Mouse (Mus musculus) forebrain, embryonic 11.5 days (tissue): ENCODE measurements around the gene Naa40. TPM values are rescaled to one million over a fixed set of nuclear protein-coding genes. Genes with fewer than 3 reads are reported as not detected.

ENCODE experiments used
- ATAC-seq: fragments of 200-750 bp; cut with Nextera tagmentation; replicated peaks from 2 replicates; pipeline ENCODE4 v1.8.0; 2017; ENCODE audit warnings: moderate TSS enrichment; ENCODE audit not compliant: low FRiP score
- DNase-seq: peaks from one replicate; pipeline ENCODE4 v3.0.0-alpha.2; 2017; ENCODE audit warnings: low spot score
- H3K27ac ChIP-seq: fragments of 300-500 bp; sonication (generic); 2 replicates; pipeline ENCODE4 v1.5.1; 2014; ENCODE audit warnings: low read depth, low read length
- H3K27me3 ChIP-seq: fragments of 300-500 bp; sonication (generic); 2 replicates; pipeline ENCODE4 v1.6.1; 2014; ENCODE audit warnings: mild to moderate bottlenecking, low read length, mixed read lengths; ENCODE audit not compliant: control insufficient read depth, insufficient read depth
- H3K36me3 ChIP-seq: fragments of 300-500 bp; sonication (generic); 2 replicates; pipeline ENCODE4 v1.6.1; 2014; ENCODE audit warnings: mild to moderate bottlenecking, low read length, moderate library complexity, mixed read lengths; ENCODE audit not compliant: control insufficient read depth, insufficient read depth
- H3K4me1 ChIP-seq: fragments of 300-500 bp; sonication (generic); replicated peaks from 2 replicates; pipeline ENCODE4 v1.6.1; 2014; ENCODE audit warnings: low read length, mixed read lengths; ENCODE audit not compliant: control insufficient read depth, insufficient read depth
- H3K4me2 ChIP-seq: fragments of 300-500 bp; sonication (generic); 2 replicates; pipeline ENCODE4 v1.6.1; 2014; ENCODE audit warnings: low read depth, mild to moderate bottlenecking, low read length, moderate library complexity, mixed read lengths; ENCODE audit not compliant: severe bottlenecking
- H3K4me3 ChIP-seq: fragments of 300-500 bp; sonication (generic); 2 replicates; pipeline ENCODE4 v1.5.1; 2014; ENCODE audit warnings: low read depth, low read length
- H3K9ac ChIP-seq: fragments of 300-500 bp; sonication (generic); 2 replicates; pipeline ENCODE4 v1.6.1; 2014; ENCODE audit warnings: low read length
- H3K9me3 ChIP-seq: fragments of 300-500 bp; sonication (generic); 2 replicates; pipeline ENCODE4 v1.6.1; 2016; ENCODE audit warnings: low read length, mixed read lengths; ENCODE audit not compliant: control insufficient read depth
- WGBS: fragments of 180-500 bp; shearing (Covaris S2); extraction: QIAGEN DNeasy Blood & Tissue Kit; methylation state at CpG from one replicate; pipeline ENCODE4 v1.1.7; 2014; 5-methylcytosine and 5-hydroxymethylcytosine counted together
- polyA plus RNA-seq: library from polyadenylated mRNA; unstranded; fragments of >200 nt; fragmentation: Nextera tagmentation; extraction: Ambion mirVana; gene quantifications from 2 replicates; pipeline ENCODE4 v1.2.1, GENCODE M21; 2014

Naa40 gene
- polyA plus RNA-seq, 1 experiment from 2014 or later = 106 TPM

DNA sequence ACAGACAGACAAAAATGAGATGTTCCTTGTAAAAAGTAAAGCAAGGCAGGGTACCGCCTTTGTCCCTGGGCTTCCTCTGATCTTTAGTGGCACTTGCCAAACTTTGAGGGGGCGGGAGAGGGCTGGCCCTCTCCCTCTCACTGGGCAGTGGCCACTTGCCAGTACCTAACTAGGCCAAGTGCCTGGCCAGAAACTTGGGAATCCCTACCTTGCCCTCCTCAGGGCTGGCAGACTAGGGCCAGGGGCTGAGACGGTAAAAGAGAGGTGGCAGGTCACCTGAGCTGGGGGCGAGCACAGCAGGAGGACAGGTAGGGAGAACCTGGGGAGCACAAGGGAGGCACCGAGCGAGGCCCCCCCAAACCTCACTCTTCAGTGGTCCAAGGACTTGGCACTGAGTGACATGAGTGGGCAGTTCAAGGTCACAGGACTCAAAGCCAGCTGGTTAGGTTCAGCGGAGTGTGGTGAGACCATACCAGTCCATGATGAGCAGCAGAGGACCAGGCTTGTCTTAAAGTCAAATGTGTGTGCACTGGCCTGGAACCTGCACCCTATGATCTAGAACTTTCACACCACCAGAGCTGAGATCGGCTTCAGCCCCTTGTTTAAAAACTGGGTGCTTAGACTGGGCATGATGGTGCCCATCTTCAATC lies 60.1 kb downstream of the Naa40 start:
- Histone ChIP-seq H3K9me3 (no peaks in the 10 kb centered on the region), H3K4me2 (no peak overlapping the region), H3K36me3 (no peaks in the 10 kb centered on the region), H3K27ac (no peak overlapping the region), H3K9ac (no peak overlapping the region), H3K27me3 (peaks cover 6% of the 10 kb centered on the region), H3K4me1 (peaks cover 38% of the 10 kb centered on the region), H3K4me3 (no peak overlapping the region)
- DNase-seq (no peak), ATAC-seq (no peak)
- WGBS = 76% methylated on average over 8 of the region's 8 CpGs

DNA sequence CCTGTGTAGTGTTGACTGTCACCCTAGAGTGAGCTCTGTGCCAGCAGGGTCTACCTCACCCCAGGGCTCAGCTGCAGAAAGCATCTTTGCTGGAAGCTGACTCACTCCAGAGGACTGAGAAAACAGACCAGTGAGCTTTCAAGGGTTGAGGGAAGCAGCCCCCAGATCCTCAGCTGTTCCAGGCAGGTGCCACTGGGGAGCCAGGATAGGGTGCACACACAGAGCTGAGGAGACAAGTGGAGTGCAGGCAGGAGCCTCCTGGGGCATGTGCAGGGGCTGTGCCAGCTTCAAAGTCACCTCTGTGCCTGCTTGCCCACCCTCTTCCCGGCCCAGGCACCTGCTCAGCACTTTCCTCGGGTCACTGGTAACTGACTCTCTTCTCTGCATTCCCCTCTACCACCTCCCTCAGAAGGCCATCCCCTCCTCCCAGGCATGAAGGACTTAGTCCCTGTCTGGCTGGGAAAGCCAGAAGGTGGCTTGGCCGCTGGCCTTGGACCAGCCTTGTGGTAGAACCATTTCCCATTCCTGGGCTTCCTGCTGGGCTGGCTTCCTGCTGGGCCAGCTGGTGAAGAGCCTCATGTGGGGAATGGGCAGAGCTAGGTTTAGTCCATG lies 62.0 kb downstream of the Naa40 start:
- H3K27ac ChIP-seq = no peak overlapping the region

DNA sequence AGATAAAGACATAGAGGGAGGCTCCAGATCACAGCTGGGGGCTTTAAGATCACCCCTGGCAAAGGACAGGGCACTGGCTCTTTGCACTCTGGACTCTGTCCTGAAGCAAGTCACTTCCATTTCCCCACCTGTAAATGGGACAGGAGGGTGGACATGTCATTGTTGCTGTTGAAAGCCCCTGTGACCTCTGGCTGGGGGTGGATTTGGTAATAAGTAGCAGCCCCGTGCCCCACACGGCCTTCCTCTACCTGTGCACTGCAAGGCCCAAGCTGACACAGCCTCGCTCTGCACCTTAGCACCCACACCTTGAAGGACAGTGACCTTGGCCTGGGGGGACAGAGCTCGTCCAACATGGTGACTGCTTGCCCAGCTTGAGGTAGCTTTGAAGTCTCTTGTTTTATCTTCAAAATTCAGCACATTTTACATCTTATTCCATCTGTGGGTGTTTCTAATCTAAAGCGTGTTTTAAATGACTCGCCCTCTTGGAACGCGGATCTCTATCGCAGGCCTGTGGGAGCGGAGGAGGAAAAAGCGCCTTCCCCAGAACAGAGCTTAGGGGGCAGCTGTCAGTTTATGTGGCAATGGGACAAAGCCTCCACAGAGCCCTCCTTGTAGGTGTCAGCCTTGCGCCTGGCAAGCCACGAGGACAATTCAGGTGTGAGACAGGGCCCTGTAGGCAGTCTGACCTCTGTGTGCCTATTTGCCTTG lies 63.0 kb downstream of the Naa40 start:
- WGBS = 59% methylated on average over 13 of the region's 13 CpGs
- Histone ChIP-seq H3K9ac (no peak overlapping the region), H3K27me3 (no peaks in the 10 kb centered on the region; the same call in 1 of the 2 replicates), H3K4me3 (no peak overlapping the region), H3K4me2 (no peak overlapping the region), H3K36me3 (no peaks in the 10 kb centered on the region), H3K4me1 (peaks cover 34% of the 10 kb centered on the region), H3K27ac (no peak overlapping the region), H3K9me3 (no peaks in the 10 kb centered on the region)
- no peak for ATAC-seq
- DNase-seq = no peak

More for the DNA sequence above, 62.0 kb downstream of the Naa40 start:
- no peaks in the 10 kb centered on the region for H3K9me3 ChIP-seq
- DNase-seq (no peak), ATAC-seq (no peak)
- H3K27me3 ChIP-seq = peaks cover 4% of the 10 kb centered on the region
- H3K36me3 ChIP-seq = no peaks in the 10 kb centered on the region
- 33% methylated on average over 3 of the region's 3 CpGs for WGBS
- no peak overlapping the region for H3K4me3 ChIP-seq
- H3K9ac ChIP-seq = no peak overlapping the region
- no peak overlapping the region for H3K4me2 ChIP-seq
- peaks cover 34% of the 10 kb centered on the region for H3K4me1 ChIP-seq

DNA sequence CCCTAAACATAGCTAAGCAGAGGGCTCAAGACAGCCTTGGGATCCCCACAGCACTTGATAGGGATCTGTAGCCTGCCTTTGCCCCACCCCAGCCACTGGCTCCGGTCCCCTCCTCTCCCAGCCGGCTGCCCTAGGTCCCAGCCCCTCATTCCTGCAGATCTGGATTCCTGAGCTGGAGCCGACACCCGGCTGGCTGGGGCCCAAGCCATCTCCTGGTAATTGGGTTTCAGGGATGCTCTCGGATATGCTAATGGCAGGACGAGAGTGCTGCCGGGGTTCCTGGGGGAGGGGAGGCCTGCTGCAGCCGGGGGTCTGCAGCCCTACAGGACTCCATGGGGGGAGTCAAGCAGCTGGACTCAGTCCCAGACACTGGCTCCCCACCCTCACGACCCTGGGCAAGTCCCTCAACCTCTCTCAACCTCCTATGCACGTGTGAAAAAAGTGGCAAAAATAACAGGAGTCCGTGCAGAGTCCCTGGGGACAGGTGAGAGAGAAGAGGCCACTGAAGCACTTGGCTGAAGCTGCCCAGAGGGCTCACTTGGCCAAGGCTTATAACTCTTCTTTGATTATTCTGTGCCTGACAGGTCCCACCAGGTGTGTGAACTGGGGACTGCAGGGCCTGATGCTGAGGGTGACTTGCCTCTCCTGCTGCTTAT lies 64.8 kb downstream of the Naa40 start:
- Histone ChIP-seq H3K36me3 (no peaks in the 10 kb centered on the region), H3K27ac (no peak overlapping the region), H3K4me2 (no peak overlapping the region), H3K9me3 (no peaks in the 10 kb centered on the region), H3K27me3 (no peaks in the 10 kb centered on the region), H3K4me1 (peaks cover 36% of the 10 kb centered on the region), H3K4me3 (no peak overlapping the region), H3K9ac (no peak overlapping the region)
- WGBS = 9% methylated on average over 11 of the region's 11 CpGs
- ATAC-seq = no peak
- DNase-seq = peak; percentile 69

Other genes starting within 250 kb of the Naa40 start
- gene Dnajc4, start 248.6 kb downstream of the Naa40 start, polyA plus RNA-seq = 14.5 and 18.8 TPM in 2 replicates
- gene Nudt22, start 245.1 kb downstream of the Naa40 start, polyA plus RNA-seq = 13.5 and 14.6 TPM in 2 replicates
- gene Trpt1, start 245.1 kb downstream of the Naa40 start, polyA plus RNA-seq = 12.8 and 14.9 TPM in 2 replicates
- 8.0 and 8.5 TPM in 2 replicates for gene Fermt3, start 221.7 kb downstream of the Naa40 start, polyA plus RNA-seq
- 428 and 444 TPM in 2 replicates for gene Stip1, start 201.2 kb downstream of the Naa40 start, polyA plus RNA-seq
- 3.6 and 4.0 TPM in 2 replicates for gene Macrod1, start 184.4 kb downstream of the Naa40 start, polyA plus RNA-seq
- gene Flrt1, start 135.5 kb downstream of the Naa40 start, polyA plus RNA-seq = 7.7 and 9.0 TPM in 2 replicates
- gene Otub1, start 34.9 kb downstream of the Naa40 start, polyA plus RNA-seq = 238 and 256 TPM in 2 replicates
- gene Cox8a, start 23.6 kb downstream of the Naa40 start, polyA plus RNA-seq = 678 and 706 TPM in 2 replicates
- gene Rcor2, start 26.1 kb upstream of the Naa40 start, polyA plus RNA-seq = 62.8 and 72.4 TPM in 2 replicates
- gene Mark2, start 100.7 kb upstream of the Naa40 start, polyA plus RNA-seq = 61.2 and 62.0 TPM in 2 replicates
- 39.9 and 52.0 TPM in 2 replicates for gene Spindoc, start 141.8 kb upstream of the Naa40 start, polyA plus RNA-seq
- gene 2700081O15Rik, start 176.4 kb upstream of the Naa40 start, polyA plus RNA-seq = 11.5 and 14.2 TPM in 2 replicates
- gene Rtn3, start 242.1 kb upstream of the Naa40 start, polyA plus RNA-seq = 268 and 273 TPM in 2 replicates